Mouse (Mus musculus): ENCODE results near the gene Agap3.
A peak's percentile ranks its signal among the peaks of the same experiment; 100 is the strongest.

Gene Agap3

DNA sequence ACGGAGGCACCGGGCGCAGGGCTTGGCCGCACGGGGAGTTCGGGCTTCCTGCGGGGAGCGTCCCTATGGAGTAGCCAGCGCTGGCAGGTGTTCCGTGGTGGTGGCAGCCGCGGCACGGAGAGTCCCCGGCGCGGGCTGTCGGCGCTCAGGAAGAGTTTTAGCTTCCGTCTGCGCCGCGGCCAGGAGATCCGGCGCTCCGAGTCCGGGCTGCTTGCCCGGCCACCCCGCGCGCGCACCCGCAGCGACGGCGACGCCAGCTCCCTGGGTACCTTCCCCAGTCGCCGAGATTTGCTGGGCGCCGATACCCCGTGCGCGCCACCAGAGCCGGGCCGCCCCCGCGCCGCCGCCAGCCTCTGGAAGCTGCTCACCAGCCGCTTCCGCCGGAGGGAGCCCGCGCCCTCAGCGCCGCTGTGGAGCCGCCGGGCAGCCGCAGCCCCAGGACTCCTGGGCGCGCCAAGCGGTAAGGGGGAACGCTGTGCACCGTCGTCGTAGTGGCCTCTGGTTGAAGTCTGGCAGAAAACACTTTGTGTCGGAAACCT lies 22.8 kb downstream of the Agap3 start:
- DNase-seq (ENCODE audit: low read depth, low spot score), result no peak

DNA sequence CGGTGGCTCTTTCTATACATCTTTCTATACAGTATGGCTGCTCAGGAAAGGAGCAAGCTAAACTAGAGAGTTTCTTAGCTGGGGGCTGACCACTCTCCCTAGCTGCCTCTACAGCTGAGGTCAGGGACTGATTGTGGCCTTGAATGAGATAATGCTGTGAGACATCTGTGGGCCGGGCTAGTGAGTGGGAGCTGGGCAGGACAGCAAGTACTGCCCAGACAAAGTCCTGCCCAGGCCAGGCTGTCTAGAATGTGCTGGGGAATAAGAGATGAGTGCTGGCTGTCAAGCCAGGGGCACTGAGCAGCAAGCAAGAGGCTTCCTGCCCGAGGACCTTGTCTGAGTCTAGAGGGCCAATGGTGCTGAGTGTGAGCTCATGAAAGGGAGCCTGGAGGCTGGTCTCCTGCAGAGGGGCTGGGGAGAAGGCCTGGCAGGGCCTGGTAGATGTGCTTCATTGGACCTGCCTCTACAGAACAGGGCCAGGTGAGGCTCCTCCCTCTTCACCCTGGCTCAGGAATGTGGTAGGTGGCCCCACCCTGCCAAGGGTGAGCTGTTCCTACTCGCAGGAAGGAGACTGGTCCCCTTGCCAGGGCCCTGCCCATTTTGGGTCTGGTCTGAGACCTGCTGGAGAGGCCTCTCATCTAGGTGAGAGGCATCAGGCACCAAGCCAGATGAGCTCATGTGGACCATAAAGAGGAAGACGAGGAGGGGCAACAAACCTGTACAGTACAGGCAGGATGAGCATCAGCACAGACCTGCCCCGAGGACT lies 23.7 kb downstream of the Agap3 start:
- no peak for DNase-seq (ENCODE audit: low read depth, low spot score)

DNA sequence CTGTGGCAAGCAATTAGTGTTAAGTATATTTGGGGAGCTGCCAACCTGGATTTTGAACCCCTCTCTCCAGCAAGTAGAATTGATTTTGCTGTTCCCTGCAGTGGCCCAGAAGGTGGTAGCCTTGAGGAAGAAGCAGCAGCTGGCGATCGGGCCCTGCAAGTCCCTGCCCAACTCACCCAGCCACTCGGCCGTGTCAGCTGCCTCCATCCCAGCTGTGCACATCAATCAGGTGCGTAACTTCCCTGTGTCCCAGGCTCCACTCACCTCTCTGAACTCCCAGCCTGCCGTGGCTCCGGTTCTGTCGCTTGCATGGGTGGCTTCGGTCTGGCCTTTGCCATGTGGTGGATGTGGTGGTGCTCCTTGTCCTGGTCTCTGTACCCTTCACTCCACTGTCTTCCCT lies 25.9 kb downstream of the Agap3 start:
- DNase-seq (ENCODE audit: low read depth, low spot score), result no peak

DNA sequence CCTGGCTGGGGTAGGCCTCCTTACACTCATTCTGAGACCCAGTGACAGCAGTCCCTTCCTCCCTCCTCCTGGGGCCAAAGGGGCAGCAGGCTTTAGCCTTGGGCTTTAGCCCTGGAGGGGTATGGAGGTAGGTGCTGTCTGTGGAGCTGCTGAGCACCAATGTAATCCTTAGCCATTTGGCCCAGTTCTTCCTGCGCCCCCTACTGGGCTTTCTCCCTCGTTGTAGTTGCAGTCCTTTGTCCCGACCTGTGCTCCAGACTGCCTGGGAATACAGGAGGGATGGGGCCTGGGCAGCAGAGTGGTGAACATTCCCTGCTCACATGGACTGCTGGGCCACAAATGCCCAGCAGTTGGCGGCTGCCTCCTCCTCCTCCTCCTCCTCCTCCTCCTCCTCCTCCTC lies 29.7 kb downstream of the Agap3 start:
- DNase-seq (ENCODE audit: low read depth, low spot score), result no peak

DNA sequence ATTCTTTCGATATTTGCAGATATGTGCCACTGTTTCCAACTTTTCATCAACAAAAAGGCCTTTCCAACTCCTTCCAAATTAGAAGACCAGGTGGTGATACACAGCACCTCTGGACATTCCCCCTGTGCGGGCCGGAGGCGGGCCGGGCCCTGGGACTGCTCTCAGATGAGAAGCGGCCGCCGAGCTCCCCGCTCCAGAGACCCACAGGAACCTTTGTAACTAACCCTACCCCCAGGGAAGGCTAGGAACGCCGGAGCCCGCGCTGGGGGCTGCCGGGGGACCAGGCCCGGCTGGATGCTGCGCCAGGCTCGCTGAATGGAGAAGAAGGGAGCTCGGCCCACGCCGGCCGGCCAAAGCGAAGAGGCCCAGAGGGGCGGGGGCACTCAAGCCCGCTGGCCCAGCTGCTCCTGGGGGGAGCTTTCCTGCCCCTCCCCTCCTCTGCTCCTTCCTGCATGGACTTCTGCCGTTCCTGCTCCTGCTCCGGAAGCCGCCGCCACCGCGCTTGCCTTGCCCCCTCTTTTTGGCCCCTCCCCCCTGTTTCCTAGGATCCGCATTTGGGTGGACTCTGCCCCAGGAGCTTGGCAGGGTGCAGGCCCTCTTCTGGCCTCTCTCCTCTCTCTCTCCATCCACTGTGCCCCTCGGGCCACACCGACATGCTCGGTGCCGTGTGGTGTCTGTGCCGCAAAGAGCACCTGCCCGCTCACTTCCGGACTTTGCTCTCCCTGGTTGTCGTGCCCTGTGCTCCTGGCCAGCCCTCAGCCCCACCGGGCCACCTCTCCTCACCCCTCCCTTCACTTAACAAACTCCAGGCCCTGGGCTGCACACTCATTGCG lies 30.5 kb downstream of the Agap3 start:
- no peak for DNase-seq (ENCODE audit: low read depth, low spot score)

DNA sequence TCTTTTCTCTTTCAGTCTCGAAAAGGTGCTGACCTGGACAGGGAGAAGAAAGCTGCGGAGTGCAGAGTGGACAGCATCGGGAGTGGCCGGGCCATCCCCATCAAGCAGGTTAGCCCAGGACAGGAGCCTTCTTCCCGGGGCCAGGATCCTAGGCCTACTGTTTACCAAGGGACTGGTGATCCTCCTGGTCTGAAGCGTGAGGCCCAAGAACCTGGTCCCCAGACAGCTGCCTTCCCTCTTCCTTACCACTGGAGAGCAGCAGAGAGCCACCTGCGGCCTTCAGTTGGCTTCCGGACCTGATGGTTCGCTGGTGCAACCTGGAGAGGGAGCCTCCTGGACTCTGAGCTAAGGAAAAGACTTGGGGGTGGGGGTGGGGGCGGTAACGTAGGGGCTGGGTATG lies 31.3 kb downstream of the Agap3 start:
- peak; percentile 64 for DNase-seq (ENCODE audit: low read depth, low spot score)

DNA sequence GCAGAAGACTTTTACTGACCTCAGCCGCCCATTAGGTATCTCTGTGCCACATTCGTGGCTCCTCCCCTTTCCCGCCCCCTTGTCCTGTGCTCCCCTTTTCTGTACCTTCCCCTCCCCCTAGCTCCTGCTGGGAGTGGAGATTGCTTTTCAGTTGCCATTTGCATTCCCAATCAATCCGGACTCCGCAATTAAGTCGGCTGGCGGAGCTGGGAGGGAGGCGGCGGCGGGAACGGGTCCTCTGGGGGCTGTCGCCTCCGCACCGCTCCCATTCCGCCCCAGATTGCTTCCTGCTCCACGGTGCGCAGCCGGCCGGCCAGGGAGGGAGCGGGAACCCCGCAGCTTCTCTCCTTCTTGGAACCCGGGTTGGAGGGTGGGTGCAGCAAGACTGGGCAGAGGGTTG lies 33.0 kb downstream of the Agap3 start:
- no peak for DNase-seq (ENCODE audit: low read depth, low spot score)

DNA sequence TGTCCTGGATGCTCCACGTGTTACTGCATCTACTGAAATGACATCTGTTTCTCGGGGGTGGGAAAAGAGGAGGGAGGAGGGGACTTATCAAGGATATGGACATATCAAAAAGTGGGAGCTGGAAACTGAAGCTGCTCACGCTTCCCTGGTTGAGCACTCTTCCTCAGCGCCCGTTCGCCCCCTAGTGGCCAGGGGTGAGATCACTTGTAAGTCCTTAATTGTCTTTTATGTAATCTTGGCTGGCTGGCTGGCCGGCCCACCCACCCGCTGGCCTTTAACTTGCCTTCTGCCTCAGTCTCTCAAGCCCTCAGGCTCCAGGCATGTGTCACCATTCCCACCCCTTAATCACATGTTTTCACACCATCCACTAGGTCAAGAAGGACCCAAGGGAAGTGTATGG lies 34.1 kb downstream of the Agap3 start:
- DNase-seq (ENCODE audit: low read depth, low spot score), result peak; percentile 81

DNA sequence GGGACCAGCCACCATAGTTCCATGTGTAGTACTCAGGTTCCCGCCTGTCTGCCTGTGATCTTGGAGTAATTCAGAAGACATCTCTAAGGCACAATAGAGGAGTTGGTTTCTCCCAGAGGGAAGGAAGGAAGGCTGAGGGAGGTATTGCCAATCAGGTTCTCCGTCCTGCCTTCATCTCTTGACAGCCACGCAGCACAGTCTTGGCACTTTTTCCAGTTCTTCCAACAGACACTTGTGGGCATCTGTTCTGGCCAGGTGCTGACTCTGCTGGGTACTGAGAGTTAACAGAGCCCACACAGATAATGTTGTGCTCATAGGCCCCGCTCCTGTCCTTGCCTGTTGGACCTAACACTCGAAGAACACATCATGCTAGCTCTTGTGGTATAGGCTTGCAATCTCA lies 34.8 kb downstream of the Agap3 start:
- DNase-seq (ENCODE audit: low read depth, low spot score), result no peak

DNA sequence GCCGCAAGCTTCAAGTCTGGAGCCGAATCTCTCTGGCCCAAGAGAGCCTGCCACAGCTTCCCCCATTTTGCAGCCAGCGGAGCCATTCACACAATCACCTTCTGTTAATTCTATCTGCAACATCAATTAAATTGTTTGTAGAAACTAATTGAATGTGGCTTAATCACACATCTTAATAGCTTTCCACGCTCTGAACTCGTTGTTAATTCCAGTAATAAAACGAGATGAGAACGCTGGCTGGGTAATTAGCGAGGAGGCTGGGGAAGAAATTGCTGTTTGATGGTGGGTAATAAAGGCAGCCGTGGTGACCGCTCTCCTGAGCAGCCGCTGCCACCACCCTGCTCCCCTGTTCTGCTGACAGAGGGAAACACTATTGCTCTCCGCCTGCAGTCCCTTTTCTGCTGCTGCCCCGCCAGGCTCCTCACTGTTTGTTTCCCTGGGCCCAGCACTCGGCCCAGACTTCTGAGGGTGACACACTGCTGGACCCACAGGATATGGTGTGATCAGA lies 38.5 kb downstream of the Agap3 start:
- DNase-seq (ENCODE audit: low read depth, low spot score), result no peak

DNA sequence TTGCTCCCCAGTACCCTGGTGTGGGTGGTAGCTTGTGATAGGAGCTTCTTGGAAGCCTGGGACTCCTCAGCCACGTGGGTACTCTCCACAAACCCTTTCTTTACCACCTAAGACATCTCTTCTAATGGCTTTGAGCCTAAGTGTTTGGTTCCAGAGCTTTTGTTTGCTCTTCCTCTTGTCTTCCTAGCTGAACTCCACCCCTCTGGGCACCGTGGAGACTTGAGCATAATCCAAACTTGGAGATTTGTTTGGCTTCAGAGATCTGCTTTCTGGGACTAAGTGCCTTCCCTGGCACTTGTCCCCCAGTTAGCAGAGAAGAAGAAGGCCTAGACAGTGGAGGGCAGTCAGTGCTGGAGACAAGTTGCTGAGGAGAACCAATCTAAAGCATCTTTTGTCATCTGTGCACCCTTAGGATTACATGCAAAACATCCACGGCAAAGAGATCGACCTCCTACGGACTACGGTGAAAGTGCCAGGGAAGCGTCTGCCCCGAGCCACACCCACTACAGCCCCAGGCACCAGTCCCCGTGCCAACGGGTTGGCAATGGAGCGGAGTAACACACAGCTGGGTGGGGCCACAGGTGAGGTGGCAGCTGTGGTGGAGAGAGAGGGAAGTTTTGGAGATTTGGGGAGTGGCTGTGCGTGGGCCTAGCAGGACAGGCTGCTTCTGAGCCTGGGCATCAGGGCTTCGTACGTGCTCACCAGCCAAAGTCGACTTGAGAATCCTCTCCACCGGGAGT lies 40.7 kb downstream of the Agap3 start:
- DNase-seq (ENCODE audit: low read depth, low spot score), result no peak

DNA sequence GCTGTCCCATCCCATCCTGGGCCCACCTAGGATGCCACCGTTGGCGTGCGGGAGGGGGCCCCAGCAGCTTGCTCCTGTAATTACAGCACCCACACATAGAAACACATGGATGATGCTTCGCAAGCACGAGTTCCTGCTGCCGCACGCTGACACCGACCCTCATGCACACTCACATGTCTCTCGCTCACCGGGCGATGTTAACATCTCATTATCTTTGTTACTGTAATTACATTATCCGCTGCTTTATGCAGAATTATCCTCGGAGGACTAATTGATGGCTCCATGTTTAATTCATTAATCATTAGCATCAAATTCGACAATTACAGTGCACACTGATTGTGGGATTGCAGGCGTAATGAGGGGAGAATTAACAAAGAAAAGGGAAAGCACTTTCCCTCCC lies 43.0 kb downstream of the Agap3 start:
- no peak for DNase-seq (ENCODE audit: low read depth, low spot score)

DNA sequence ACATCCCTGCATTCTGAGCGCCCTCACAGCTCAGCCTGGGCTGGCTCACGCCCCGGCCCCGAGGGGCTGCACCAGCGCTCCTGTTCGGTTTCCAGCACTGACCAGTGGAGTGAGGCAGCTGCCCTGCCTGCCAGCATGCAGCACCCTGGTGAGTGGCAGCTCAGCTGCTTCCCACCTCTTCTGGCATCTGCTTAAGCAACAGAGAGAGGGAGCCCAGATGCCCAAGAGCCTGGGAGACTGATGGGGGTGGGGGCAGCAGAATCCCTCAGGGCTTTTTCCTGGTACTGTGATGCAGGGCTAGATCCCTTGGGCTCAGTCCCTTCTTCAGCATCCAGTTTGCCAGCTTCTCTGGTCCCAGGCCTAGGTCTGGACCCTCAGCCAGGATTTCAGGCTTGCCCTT lies 44.8 kb downstream of the Agap3 start:
- no peak for DNase-seq (ENCODE audit: low read depth, low spot score)

DNA sequence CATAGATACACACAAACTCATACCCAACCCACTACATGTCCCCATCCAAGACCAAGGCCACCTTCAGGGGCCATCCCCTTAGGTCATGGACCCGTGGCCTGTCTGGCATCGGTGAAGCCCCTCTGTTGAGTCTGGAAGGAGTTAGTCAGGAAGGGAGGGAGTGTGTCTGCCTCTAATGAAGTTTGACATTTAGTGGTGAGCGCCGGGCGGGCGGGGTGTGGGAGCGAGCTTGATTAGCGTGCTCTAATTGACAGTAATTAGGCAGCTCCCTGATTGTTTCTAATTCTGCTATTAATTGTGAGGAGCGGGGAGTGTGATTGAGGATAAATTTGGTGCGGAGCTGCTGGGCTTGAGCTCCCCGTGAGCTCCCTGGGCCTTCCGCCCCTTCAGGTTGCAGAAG lies 45.5 kb downstream of the Agap3 start:
- no peak for DNase-seq (ENCODE audit: low read depth, low spot score)

DNA sequence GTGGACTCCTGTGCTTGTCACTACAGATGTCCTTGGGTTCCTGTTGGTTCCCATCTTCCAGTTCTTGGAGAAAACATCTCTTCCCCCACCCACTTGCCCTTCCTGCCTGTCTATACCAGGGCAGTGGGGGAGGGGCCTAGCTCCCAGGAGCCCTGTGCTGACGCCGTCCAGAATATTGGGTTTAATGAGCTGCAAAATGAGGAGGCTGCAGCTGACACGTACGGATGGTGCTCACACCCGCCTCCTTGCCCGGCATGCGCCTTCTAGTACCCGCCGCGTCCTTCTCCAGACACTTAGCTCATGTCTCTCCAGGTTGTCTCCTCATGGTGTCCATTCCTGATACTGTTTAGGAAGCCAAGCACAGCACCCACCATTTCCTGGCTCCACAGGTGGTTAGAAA lies 47.1 kb downstream of the Agap3 start:
- no peak for DNase-seq (ENCODE audit: low read depth, low spot score)

DNA sequence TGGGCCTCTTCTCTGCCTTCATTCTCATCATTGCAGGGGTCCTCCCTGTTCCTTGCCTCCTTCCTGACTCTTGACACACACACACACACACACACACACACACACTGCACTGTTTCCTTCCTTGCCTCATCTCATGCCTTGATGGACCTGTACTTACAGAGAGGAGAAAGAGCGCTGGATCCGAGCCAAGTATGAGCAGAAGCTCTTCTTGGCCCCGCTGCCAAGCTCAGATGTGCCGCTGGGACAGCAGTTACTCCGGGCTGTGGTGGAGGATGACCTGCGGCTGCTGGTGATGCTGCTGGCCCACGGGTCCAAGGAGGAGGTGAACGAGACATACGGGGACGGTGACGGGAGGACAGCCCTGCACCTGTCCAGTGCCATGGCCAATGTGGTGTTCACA lies 48.9 kb downstream of the Agap3 start:
- no peak for DNase-seq (ENCODE audit: low read depth, low spot score)

DNA sequence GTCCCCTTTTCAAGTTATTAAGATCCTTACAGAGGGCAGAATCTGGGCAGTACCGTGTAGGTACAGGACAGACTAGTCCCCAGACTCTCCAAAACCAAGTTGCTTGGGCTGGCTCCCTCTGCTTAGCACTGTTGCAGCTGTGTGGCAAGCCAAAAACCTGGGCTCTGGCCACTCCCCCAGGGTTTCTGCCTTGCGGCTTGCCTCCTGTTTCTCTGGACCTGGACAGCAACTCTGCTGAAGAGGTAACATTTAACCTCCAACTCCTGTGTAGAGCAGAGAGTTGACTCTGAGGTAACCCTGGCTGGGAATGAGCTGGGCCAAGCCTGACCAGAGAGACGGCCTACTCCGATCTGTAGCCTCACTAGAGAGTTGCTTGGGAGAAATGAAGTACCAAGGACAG lies 50.8 kb downstream of the Agap3 start:
- no peak for DNase-seq (ENCODE audit: low read depth, low spot score)

DNA sequence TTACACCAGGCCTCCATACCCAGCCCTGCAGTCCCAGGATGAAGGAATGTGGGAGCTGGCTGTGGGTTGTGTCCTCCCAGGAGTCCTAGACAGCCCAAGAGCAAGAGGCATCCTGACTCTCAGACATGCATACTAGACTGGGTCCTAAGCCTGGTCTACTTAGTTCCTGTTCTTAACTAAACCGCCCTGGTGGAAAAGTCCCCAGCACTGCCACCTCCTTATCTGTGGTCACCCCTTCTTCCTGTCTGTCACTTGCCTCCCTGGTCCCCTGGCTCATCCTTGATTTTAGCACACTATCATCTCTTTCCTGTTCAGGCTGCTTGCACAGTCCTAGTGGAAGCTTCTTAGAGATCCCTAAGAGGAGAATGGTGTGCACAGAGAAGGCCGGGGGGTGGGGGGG lies 53.5 kb downstream of the Agap3 start:
- DNase-seq (ENCODE audit: low read depth, low spot score), result no peak

DNA sequence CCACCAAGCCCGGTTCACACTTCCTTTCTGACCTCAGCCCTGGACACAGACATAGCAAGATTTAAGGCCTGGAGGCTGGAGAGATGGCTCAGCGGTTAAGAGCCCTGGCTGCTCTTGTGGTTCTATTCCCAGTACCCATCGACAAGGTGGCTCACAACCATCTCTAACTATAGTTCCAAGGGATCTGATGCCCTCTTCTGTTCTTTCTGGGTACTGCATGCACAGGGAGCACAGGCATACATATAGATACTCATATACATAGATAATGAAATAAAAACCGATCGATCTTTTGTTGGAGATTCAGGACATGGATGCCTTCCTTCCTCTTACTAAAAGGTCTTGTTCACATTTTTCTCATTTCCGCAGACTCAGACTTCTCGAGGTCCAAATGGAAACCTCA lies 56.4 kb downstream of the Agap3 start:
- DNase-seq (ENCODE audit: low read depth, low spot score), result no peak

DNA sequence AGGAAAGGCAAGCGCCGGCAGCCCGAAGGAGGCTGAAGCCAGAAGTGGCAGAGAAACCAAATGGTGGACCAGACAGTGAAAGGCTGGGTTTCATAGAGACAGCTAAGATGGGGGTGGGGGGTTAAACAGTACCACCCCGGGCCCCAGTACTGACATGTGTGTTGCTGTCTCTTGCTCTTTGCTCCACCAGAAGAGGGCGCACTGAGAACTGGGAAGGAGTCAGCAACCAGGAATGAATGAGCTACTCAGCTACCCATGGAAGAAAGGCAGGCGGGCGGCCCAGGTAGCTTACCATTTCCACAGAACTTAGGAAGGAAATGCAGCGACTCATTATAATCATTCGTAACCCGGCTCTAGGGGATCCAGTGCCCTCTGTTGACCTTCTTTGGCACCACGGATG lies 58.7 kb downstream of the Agap3 start:
- no peak for DNase-seq (ENCODE audit: low read depth, low spot score)

DNA sequence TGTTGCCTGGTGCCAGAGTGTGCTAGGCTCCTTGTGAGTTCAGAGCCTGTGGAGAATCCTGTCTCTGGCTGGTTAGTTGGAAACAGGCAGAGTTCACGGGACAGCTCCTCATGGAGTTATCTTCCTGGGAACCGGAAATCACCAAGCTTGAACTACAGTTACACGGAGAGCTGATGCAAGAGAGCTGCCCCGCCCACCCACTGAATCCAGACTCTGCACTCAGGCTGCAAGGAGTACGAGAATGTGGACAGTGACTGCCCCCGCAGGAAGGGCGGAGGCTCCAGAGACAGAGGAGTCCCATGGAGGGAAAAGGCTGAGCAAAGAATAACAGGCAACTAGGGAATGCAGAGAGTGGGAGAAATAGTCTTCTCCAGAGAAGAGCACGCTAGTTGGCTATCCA lies 60.3 kb downstream of the Agap3 start:
- DNase-seq (ENCODE audit: low read depth, low spot score), result no peak

DNA sequence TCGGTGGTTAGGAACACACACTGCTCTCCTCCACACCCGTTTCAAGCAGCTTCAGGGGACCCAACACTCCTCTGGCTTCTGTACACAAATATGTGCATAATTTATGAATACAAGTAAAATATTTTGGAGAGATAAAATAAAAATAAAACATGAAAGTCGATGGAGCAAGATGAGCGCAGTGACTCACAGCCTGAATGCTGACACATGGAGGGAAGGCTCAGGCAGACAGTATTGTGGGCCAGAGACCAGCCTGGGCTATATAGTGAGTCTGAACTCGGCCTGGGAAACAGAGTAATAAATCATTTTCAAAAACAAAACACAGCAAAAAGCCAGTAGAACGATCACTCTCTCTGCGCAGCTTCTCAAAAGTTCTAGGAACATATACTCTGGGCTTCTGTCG lies 69.4 kb downstream of the Agap3 start:
- no peak for DNase-seq (ENCODE audit: low read depth, low spot score)

Data from telencephalon, adult 2 months (tissue).